Mouse (Mus musculus): ENCODE data around the gene Asb2.

The Asb2 gene

GRCm38 (mm10) chr12:103355746-103356414, at the start of gene Asb2:
Asb2 (minus strand) TSS chr12:103356001.
- no peak for DNase-seq (ENCODE audit: low read depth, low spot score)

- DNase-seq (ENCODE audit: low read depth, low spot score) = no peak
These were observed 48.3 kb upstream of the Asb2 start for GRCm38 (mm10) chr12:103404131-103404530.

DNA sequence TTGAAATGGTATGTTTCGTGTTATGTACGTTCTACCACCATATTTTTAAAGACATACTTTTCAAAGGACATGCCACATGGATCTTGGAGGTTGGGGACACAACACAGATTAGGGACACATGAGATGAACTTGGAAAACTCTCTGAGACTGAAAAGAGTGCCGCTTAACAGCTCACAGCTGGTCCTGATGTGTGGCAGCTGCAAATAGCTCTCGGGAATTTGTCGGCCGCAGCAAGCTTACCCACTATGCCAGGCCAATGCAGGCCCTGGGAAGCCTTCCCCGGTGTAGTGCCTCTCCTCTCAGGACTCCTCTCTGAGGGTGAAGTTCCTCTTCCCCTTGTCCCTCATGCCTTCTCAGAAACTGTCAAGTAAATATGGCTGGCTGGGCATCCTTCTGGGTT, 41.0 kb upstream of the Asb2 start:
- DNase-seq (ENCODE audit: low read depth, low spot score) = no peak

DNA sequence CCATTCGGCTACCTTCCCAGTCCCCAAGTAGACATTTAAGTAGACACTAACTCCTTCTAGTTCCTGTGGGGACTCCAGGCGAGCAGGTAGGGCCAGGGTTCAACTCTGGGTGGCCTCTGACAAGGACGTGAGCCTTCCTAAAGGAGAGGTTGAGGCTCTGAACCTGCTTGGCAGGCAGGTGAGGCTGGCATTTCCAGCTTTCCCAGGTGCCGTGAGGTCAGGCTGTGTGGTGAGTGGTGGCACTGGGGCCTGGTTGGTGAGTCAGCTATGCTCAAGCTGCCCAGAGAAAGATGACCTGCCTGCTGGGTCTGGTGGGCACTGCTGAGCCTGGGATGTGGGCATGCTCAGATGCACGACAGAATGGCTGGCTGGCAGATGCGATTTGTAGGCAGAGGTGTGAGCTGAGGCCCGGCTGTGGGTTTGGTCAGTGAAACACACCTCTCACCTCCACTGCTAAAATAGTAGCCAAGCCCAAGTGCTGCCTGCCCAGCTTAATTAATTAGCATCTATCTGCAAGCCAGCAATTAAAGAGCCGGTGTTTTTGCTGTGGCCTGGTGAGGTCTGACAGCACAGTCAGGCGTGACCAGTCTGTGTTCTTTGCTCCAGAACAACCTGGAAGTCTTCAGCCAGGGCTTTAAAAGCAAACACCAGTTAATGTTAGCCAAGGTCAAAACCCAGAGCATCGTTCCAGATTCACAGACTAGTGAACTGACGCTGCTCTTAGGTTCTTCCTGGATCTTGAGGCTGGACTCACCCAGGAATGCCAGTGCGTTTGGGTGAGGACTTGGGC, 39.9 kb upstream of the Asb2 start:
- no peak for DNase-seq (ENCODE audit: low read depth, low spot score)

DNA sequence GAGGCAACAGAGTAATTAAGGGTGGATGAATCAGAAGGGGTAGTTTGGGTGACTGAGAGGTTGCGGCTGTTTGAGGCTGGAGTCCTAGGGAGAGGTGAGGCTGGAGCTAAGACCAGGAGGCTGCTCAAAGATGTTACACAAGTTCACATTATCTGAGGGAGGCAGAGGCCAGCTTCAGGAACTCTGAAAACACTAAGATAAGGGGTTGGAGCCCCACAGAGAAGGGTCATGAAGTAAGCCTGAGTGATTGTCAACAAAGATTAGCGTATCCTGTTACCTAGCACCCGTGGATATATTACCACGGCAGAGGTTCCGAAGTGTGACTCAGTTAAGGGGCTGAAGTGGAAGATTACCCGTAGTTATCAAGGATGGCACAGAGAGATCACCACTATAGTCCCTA, 37.7 kb upstream of the Asb2 start:
- no peak for DNase-seq (ENCODE audit: low read depth, low spot score)

DNA sequence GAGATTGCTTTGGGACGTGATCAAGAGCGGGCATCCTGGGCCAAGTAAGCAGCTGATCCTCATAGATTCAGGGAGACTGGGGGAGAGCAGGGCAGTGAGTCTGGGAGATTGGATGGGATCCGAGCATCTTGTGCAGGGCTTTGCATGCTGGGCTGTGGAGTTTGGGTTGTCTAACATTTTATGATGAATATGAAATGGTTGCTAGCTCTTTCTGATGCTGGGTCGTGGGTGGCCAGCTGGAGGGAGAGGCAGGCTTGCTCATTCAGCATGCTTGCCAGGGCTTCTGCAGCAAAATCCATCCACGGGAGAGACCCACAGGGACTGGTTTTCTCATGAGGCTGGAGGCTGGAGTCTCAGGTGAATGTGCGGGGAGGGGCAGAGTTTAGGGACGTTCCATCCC, 35.3 kb upstream of the Asb2 start:
- no peak for DNase-seq (ENCODE audit: low read depth, low spot score)

- DNase-seq (ENCODE audit: low read depth, low spot score) = no peak
These were observed 34.2 kb upstream of the Asb2 start for GRCm38 (mm10) chr12:103389982-103390381.

DNA sequence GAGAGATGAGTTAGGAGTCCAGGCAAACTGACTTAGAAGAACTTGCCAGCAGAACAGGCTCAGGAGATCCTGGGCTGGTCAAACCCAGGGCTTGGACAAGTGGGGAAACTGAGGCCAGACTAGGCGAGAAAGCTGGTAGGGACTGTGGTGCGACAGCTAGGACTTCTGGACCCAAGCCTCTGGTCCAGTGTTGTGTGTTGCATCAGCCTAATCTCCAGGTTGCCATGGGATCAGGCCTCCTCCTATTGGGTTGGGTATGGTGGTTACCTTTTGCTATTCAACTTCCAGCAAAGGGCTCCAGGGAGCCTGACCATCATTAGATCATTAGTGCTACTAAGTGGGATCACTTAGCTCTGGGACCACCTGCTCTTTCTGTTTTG, 33.5 kb upstream of the Asb2 start:
- DNase-seq (ENCODE audit: low read depth, low spot score) = no peak

- peak; percentile 85 for DNase-seq (ENCODE audit: low read depth, low spot score)
These were observed 32.9 kb upstream of the Asb2 start, which contains the start of gene Otub2 for GRCm38 (mm10) chr12:103388505-103389347. Otub2 (plus strand) TSS chr12:103388682.

- DNase-seq (ENCODE audit: low read depth, low spot score) = no peak
These were observed 24.4 kb upstream of the Asb2 start for GRCm38 (mm10) chr12:103380226-103380625.

GRCm38 (mm10) chr12:103376774-103377173, 21.0 kb upstream of the Asb2 start:
- DNase-seq (ENCODE audit: low read depth, low spot score) = no peak

- DNase-seq (ENCODE audit: low read depth, low spot score) = no peak
These were observed 20.3 kb upstream of the Asb2 start for GRCm38 (mm10) chr12:103376124-103376523.

GRCm38 (mm10) chr12:103373530-103374236, 17.9 kb upstream of the Asb2 start:
- DNase-seq (ENCODE audit: low read depth, low spot score) = no peak

- peak; percentile 33 for DNase-seq (ENCODE audit: low read depth, low spot score)
These were observed 15.9 kb upstream of the Asb2 start for GRCm38 (mm10) chr12:103371711-103372110.

- no peak for DNase-seq (ENCODE audit: low read depth, low spot score)
These were observed 15.1 kb upstream of the Asb2 start for GRCm38 (mm10) chr12:103370861-103371260.

- no peak for DNase-seq (ENCODE audit: low read depth, low spot score)
These were observed 13.0 kb upstream of the Asb2 start for GRCm38 (mm10) chr12:103368777-103369176.

GRCm38 (mm10) chr12:103368326-103368669, 12.5 kb upstream of the Asb2 start:
- DNase-seq (ENCODE audit: low read depth, low spot score) = no peak

GRCm38 (mm10) chr12:103367620-103368325, 12.0 kb upstream of the Asb2 start:
- DNase-seq (ENCODE audit: low read depth, low spot score) = peak; percentile 50

GRCm38 (mm10) chr12:103367171-103367570, 11.4 kb upstream of the Asb2 start:
- DNase-seq (ENCODE audit: low read depth, low spot score) = no peak

GRCm38 (mm10) chr12:103362336-103362735, 6.5 kb upstream of the Asb2 start:
- DNase-seq (ENCODE audit: low read depth, low spot score) = no peak
